Mouse (Mus musculus) embryo, embryonic 11 days (tissue): ENCODE results near the gene Impdh1.
A peak's percentile ranks its signal among the peaks of the same experiment; 100 is the strongest.
"Not testable (repeated sequence)": the region's sequence is repeated elsewhere in the genome, so short reads cannot be mapped to it uniquely, and the experiment has no call there.

Source experiments
- DNase-seq: peaks from one replicate; pipeline ENCODE4 v3.0.0-alpha.2; 2015

The Impdh1 gene

GRCm38 (mm10) chr6:29178888-29179658 is 37.1 kb downstream of the Impdh1 start, which contains the start of gene Prrt4:
Gene Prrt4 (minus strand): TSS chr6:29179584.
- peak; percentile 77 for DNase-seq

- DNase-seq, result peak; percentile 33
Measured at GRCm38 (mm10) chr6:29177901-29178879, 38.0 kb downstream of the Impdh1 start.

- no peak for DNase-seq
Measured at GRCm38 (mm10) chr6:29175113-29175512, 41.1 kb downstream of the Impdh1 start.

- peak; percentile 50 for DNase-seq
Measured at GRCm38 (mm10) chr6:29174368-29174767, 41.8 kb downstream of the Impdh1 start.

GRCm38 (mm10) chr6:29170952-29171388 is 45.2 kb downstream of the Impdh1 start:
- DNase-seq, result peak; percentile 93

GRCm38 (mm10) chr6:29170063-29170921 is 45.9 kb downstream of the Impdh1 start:
- peak; percentile 63 for DNase-seq

- DNase-seq, result peak; percentile 22
Measured at GRCm38 (mm10) chr6:29169675-29170062, 46.5 kb downstream of the Impdh1 start.

GRCm38 (mm10) chr6:29168871-29169270 is 47.3 kb downstream of the Impdh1 start:
- no peak for DNase-seq

GRCm38 (mm10) chr6:29166196-29166595 is 50.0 kb downstream of the Impdh1 start:
- peak; percentile 78 for DNase-seq

- peak; percentile 94 for DNase-seq
Measured at GRCm38 (mm10) chr6:29164314-29165244, 51.6 kb downstream of the Impdh1 start, which contains the start of gene Rbm28. Gene Rbm28 (minus strand): TSS chr6:29165006.

- not testable (repeated sequence) for DNase-seq
Measured at GRCm38 (mm10) chr6:29161291-29161690, 54.9 kb downstream of the Impdh1 start.

- no peak for DNase-seq
Measured at GRCm38 (mm10) chr6:29160786-29161185, 55.4 kb downstream of the Impdh1 start.

- DNase-seq, result no peak
Measured at GRCm38 (mm10) chr6:29156326-29156725, 59.8 kb downstream of the Impdh1 start.
